Mouse (Mus musculus) cerebellum, adult 2 months (tissue): Measurements from ENCODE around the gene Ttll10. TPM values are rescaled to one million over a fixed set of nuclear protein-coding genes. Genes with fewer than 3 reads are reported as not detected.

ENCODE experiments used
- DNase-seq, 2 experiments: peaks; one replicate each; pipeline ENCODE4 v3.0.0; 2021
- H3K27ac ChIP-seq: fragments of 200-500 bp; 2 replicates; pipeline ENCODE4 v1.5.1; 2012; ENCODE audit warnings: low read length, control low read depth, inconsistent platforms; ENCODE audit not compliant: insufficient read depth
- H3K27me3 ChIP-seq: fragments of 200-500 bp; 2 replicates; pipeline ENCODE4 v1.6.1; 2012; ENCODE audit warnings: inconsistent platforms, mild to moderate bottlenecking, low read length, moderate library complexity; ENCODE audit not compliant: control insufficient read depth, insufficient read depth
- H3K4me1 ChIP-seq: fragments of 200-500 bp; 2 replicates; pipeline ENCODE4 v1.6.1; 2011; ENCODE audit warnings: low read length; ENCODE audit not compliant: control insufficient read depth, insufficient read depth
- H3K4me3 ChIP-seq: fragments of 200-500 bp; replicated peaks from 2 replicates; pipeline ENCODE3; 2011; ENCODE audit warnings: mild to moderate bottlenecking, low read depth, low read length, control low read depth; ENCODE audit not compliant: insufficient read depth
- CTCF ChIP-seq: fragments of 200-500 bp; IDR thresholded peaks from 2 replicates; pipeline ENCODE4 v1.5.1; 2011; ENCODE audit warnings: low read depth, mild to moderate bottlenecking, control low read depth, low read length, moderate library complexity, borderline replicate concordance; ENCODE audit not compliant: insufficient read depth
- POLR2A ChIP-seq: fragments of 200-500 bp; IDR thresholded peaks from 2 replicates; pipeline ENCODE4 v1.6.1; 2011; ENCODE audit warnings: low read length, control low read depth, borderline replicate concordance; ENCODE audit not compliant: insufficient read depth
- WGBS: fragments of 180-500 bp; shearing (Covaris S2); methylation state at CpG from one replicate; pipeline ENCODE4 v1.1.7; 2018; 5-methylcytosine and 5-hydroxymethylcytosine counted together
- polyA plus RNA-seq: library from polyadenylated mRNA; depleted of rRNA; stranded (reverse); fragments of >200 nt; gene quantifications from 2 replicates; pipeline ENCODE4 v1.2.3, GENCODE M21; 2012

Gene Ttll10
- polyA plus RNA-seq, 1 experiment = 0.11 TPM

DNA sequence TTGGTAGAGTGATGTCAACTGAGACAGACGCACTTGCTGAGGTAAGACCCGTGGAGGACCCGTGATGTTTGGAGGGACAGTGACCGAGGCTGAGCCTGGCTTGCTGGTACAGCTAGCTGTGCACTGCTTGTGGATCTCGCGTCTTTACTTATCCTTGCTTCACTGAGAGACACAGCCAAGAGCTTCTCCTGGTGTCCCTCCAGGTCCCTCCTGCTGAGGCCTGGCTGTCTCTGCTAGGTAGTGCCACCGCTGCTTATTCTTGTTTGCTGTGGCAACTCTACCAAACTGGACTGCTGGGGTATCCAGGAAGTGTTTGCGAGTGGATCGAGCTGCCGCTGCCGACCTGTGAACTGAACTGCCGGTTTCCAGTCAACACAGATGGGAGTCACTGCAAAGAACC is 39.4 kb downstream of the Ttll10 start:
- H3K4me3 ChIP-seq = no peak overlapping the region
- 75% methylated on average over 12 of the region's 12 CpGs for WGBS
- no peak for TF ChIP-seq POLR2A
- no peak for TF ChIP-seq CTCF
- H3K4me1 ChIP-seq = no peaks in the 10 kb centered on the region
- no peak for DNase-seq
- H3K27me3 ChIP-seq = no peaks in the 10 kb centered on the region
- H3K27ac ChIP-seq = no peak overlapping the region

GRCm38 (mm10) chr4:156014436-156014835 is 44.8 kb downstream of the Ttll10 start:
- Histone ChIP-seq H3K4me3 (no peak overlapping the region), H3K27me3 (no peaks in the 10 kb centered on the region), H3K4me1 (no peaks in the 10 kb centered on the region), H3K27ac (no peak overlapping the region)
- no peak for DNase-seq
- no peak for TF ChIP-seq CTCF
- 97% methylated on average over 2 of the region's 2 CpGs for WGBS

- 88% methylated on average over 8 of the region's 8 CpGs for WGBS
- Histone ChIP-seq H3K4me1 (no peaks in the 10 kb centered on the region), H3K4me3 (no peak within 1 kb of the TSS), H3K27me3 (no peaks in the 10 kb centered on the region), H3K27ac (no peak within 1 kb of the TSS)
- DNase-seq = no peak
- TF ChIP-seq CTCF = no peak
- TF ChIP-seq POLR2A = no peak
Measured at GRCm38 (mm10) chr4:156013637-156014036, 45.6 kb downstream of the Ttll10 start, which contains the start of gene Tnfrsf4. TSS of gene Tnfrsf4 (plus strand) at chr4:156013843.

- DNase-seq = no peak
- Histone ChIP-seq H3K4me3 (no peak overlapping the region), H3K4me1 (no peaks in the 10 kb centered on the region), H3K27me3 (no peaks in the 10 kb centered on the region), H3K27ac (no peak overlapping the region)
- WGBS = 90% methylated on average over 4 of the region's 4 CpGs
- TF ChIP-seq CTCF = no peak
- no peak for TF ChIP-seq POLR2A
Measured at GRCm38 (mm10) chr4:156008369-156008768, 50.8 kb downstream of the Ttll10 start.

DNA sequence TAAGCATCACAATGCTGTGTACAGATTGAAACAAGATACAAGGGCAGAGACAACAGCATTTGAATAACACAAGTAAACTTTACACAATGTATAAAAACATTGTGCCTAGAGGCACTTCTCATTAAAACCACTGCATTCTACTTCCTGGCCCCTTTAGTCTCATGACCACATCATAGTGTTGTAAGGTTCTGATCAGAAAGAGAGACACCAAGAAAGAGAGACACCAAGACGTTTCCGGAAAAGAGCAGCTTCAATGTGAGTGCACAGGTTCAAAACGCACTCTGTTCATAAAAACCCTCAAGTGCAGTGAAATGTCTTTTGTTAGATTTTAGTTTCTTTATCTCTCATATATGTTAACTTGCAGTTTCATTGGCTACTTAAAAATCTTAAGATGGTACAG is 55.1 kb downstream of the Ttll10 start:
- no peak for DNase-seq
- no peaks in the 10 kb centered on the region for H3K27me3 ChIP-seq
- WGBS = 93% methylated on average over 3 of the region's 3 CpGs

GRCm38 (mm10) chr4:155993606-155994005 is 65.6 kb downstream of the Ttll10 start:
- Histone ChIP-seq H3K27me3 (no peaks in the 10 kb centered on the region), H3K4me3 (peak overlapping the region; percentile 90), H3K4me1 (peaks cover 12% of the 10 kb centered on the region), H3K27ac (peak overlapping the region; percentile 99)
- no peak for DNase-seq
- WGBS = 3% methylated on average over 15 of the region's 15 CpGs
- no peak for TF ChIP-seq CTCF
- TF ChIP-seq POLR2A = no peak

More for the DNA sequence above, 55.1 kb downstream of the Ttll10 start:
- TF ChIP-seq POLR2A (no peak), CTCF (no peak)
- Histone ChIP-seq H3K4me3 (no peak overlapping the region), H3K27ac (no peak overlapping the region), H3K4me1 (no peaks in the 10 kb centered on the region)

DNA sequence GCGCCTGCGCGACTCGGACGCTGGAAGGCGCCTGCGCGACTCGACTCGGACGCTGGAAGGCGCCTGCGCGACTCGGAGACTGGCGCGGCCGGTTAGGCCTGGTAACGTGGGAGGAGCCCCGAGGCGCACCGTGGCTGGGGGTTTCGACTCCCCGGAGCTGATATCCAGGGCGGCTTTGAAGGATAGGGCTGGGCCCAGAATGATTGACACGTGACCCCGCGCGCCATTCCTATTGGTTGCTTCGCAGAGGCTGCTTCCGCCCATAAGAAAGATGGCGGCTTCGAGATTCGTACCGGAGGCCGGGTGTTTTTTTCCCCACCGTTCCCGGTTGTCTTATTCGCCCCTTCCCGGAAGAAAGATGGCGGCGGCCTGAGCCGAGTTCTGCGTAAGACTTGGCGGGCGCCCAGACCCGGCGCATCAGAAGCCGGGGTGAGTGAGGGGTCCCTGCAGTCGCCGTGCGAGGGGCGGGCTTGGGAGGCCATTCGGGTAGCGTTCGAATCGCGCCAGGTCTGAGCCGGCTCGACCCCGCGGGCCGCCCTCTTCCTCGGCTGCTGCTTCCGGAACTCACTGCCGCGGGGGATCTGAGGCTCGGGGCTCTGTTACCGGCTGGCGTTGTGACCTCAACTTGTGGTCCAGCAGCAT is 66.2 kb downstream of the Ttll10 start:
- no peaks in the 10 kb centered on the region for H3K27me3 ChIP-seq
- no peak for TF ChIP-seq CTCF
- TF ChIP-seq POLR2A = no peak
- peak overlapping the region; percentile 99 for H3K27ac ChIP-seq
- H3K4me3 ChIP-seq = peak overlapping the region; percentile 90
- H3K4me1 ChIP-seq = peaks cover 12% of the 10 kb centered on the region
- DNase-seq = peak in 1 of 2 experiments; percentile 98
- under 1% methylated on average over 70 of the region's 70 CpGs for WGBS

GRCm38 (mm10) chr4:155992241-155992905 is 66.8 kb downstream of the Ttll10 start, which contains the start of the genes B3galt6 and Sdf4:
TSS of gene B3galt6 (minus strand) at chr4:155992649.
TSS of gene Sdf4 (plus strand) at chr4:155992872.
- H3K4me1 ChIP-seq = peaks cover 12% of the 10 kb centered on the region
- peak within 1 kb of the TSS; percentile 90 for H3K4me3 ChIP-seq
- H3K27me3 ChIP-seq = no peaks in the 10 kb centered on the region
- TF ChIP-seq CTCF = peak; percentile 72
- TF ChIP-seq POLR2A = peak; percentile 68
- DNase-seq = peak; percentile 92 to 95
- peak within 1 kb of the TSS; percentile 99 for H3K27ac ChIP-seq
- WGBS = under 1% methylated on average over 99 of the region's 99 CpGs
